In genomic region chr12:105993356-105993755, GRCm38 (mm10) we compare ENCODE assay signal across 15 mouse cellular contexts.
"Had no signal": no experiment of that assay in that cellular context is flagged by ENCODE, and none has a peak within 500 bp of the region (broad histone marks: within the 10 kb centered on the region; RNA-seq: fewer than 3 reads in every experiment).

No protein-coding gene starts in this region.

- DNase-seq: kidney, adult 9 months; kidney, postnatal 36 days; layer of hippocampus, adult 9-11 months; layer of hippocampus, postnatal 36 days; liver; liver, embryonic 13.5 days; liver, postnatal 0 days; right cerebral cortex, adult 18-20 months; thymus, adult 2 months; thymus, postnatal 25 days had no signal

- H3K27me3 ChIP-seq: midbrain, embryonic 12.5 days had no signal

- H3K9ac ChIP-seq: limb, embryonic 12.5 days; liver, embryonic 13.5 days; liver, postnatal 0 days; midbrain, embryonic 12.5 days had no signal

- H3K9me3 ChIP-seq: limb, embryonic 12.5 days; liver, embryonic 13.5 days; midbrain, embryonic 12.5 days had no signal

- H3K36me3 ChIP-seq: limb, embryonic 12.5 days; liver, embryonic 13.5 days; midbrain, embryonic 12.5 days had no signal

- H3K27ac ChIP-seq: kidney, postnatal 0 days; limb, embryonic 12.5 days; liver, embryonic 13.5 days; midbrain, embryonic 12.5 days; stomach, postnatal 0 days had no signal

- ATAC-seq: liver, postnatal 0 days; midbrain, embryonic 16.5 days had no signal

- H3K4me2 ChIP-seq: limb, embryonic 12.5 days; liver, embryonic 13.5 days; midbrain, embryonic 12.5 days had no signal

- H3K4me3 ChIP-seq: limb, embryonic 12.5 days; liver, embryonic 13.5 days; midbrain, embryonic 12.5 days had no signal
